Mouse (Mus musculus) heart, embryonic 14.5 days (tissue): ENCODE measurements around the gene Col4a2. TPM values are rescaled to one million over a fixed set of nuclear protein-coding genes. Genes with fewer than 3 reads are reported as not detected.
A peak's percentile ranks its signal among the peaks of the same experiment; 100 is the strongest.
"Not testable (repeated sequence)": the region's sequence is repeated elsewhere in the genome, so short reads cannot be mapped to it uniquely, and the experiment has no call there.

Experiments
- ATAC-seq: fragments of 200-750 bp; cut with Nextera tagmentation; 2 replicates; pipeline ENCODE4 v1.8.0; 2017; ENCODE audit warnings: low read depth, moderate TSS enrichment; ENCODE audit not compliant: insufficient number of reproducible peaks, insufficient read depth, low FRiP score
- H3K27ac ChIP-seq, 2 experiments: fragments of 200-500 bp in 1 of 2; fragments of 300-500 bp in 1 of 2; sonication (generic) in 1 of 2; replicated peaks in 1 of 2; 2 replicates each; pipeline ENCODE4 v1.5.1; 2012 to 2014; ENCODE audit warnings: low read depth in 2 of 2, low read length in 2 of 2, control low read depth in 1 of 2, mild to moderate bottlenecking in 1 of 2, mixed read lengths in 1 of 2; ENCODE audit not compliant: control insufficient read depth in 1 of 2, insufficient read depth in 1 of 2
- H3K27me3 ChIP-seq: fragments of 300-500 bp; sonication (generic); 2 replicates; pipeline ENCODE4 v1.6.1; 2014; ENCODE audit warnings: mild to moderate bottlenecking, low read length, control low read depth; ENCODE audit not compliant: control insufficient read depth, insufficient read depth
- H3K36me3 ChIP-seq: fragments of 300-500 bp; sonication (generic); 2 replicates; pipeline ENCODE4 v1.6.1; 2014; ENCODE audit warnings: mild to moderate bottlenecking, control low read depth, low read length, mixed read lengths; ENCODE audit not compliant: control insufficient read depth, insufficient read depth
- H3K4me1 ChIP-seq, 2 experiments: fragments of 200-500 bp in 1 of 2; fragments of 300-500 bp in 1 of 2; sonication (generic) in 1 of 2; 2 replicates each; pipeline ENCODE4 v1.6.1; 2012 to 2014; ENCODE audit warnings: low read length in 2 of 2, control low read depth in 1 of 2, mixed read lengths in 1 of 2; ENCODE audit not compliant: control insufficient read depth in 2 of 2, insufficient read depth in 2 of 2
- H3K4me2 ChIP-seq: fragments of 300-500 bp; sonication (generic); 2 replicates; pipeline ENCODE4 v1.6.1; 2014; ENCODE audit warnings: mild to moderate bottlenecking, low read length
- H3K4me3 ChIP-seq, 2 experiments: fragments of 200-500 bp in 1 of 2; fragments of 300-500 bp in 1 of 2; sonication (generic) in 1 of 2; 2 replicates each; pipeline ENCODE4 v1.5.1; 2012 to 2014; ENCODE audit warnings: low read length in 2 of 2, mild to moderate bottlenecking in 2 of 2, control low read depth in 1 of 2, low read depth in 1 of 2, moderate library complexity in 1 of 2; ENCODE audit not compliant: control insufficient read depth in 1 of 2, insufficient read depth in 1 of 2
- H3K9ac ChIP-seq: fragments of 300-500 bp; sonication (generic); 2 replicates; pipeline ENCODE4 v1.6.1; 2014; ENCODE audit warnings: mild to moderate bottlenecking, low read length
- H3K9me3 ChIP-seq: fragments of 300-500 bp; sonication (generic); 2 replicates; pipeline ENCODE4 v1.6.1; 2016; ENCODE audit warnings: low read length, control low read depth; ENCODE audit not compliant: control insufficient read depth
- WGBS: fragments of 180-500 bp; shearing (Covaris S2); extraction: QIAGEN DNeasy Blood & Tissue Kit; methylation state at CpG from one replicate; pipeline ENCODE4 v1.1.7; 2014; 5-methylcytosine and 5-hydroxymethylcytosine counted together
- polyA plus RNA-seq: library from polyadenylated mRNA; unstranded; fragments of >200 nt; fragmentation: Nextera tagmentation; extraction: Ambion mirVana; gene quantifications from 2 replicates; pipeline ENCODE4 v1.2.1, GENCODE M21; 2014

Gene Col4a2
- polyA plus RNA-seq, 1 experiment from 2014 or later = 77.7 TPM

DNA sequence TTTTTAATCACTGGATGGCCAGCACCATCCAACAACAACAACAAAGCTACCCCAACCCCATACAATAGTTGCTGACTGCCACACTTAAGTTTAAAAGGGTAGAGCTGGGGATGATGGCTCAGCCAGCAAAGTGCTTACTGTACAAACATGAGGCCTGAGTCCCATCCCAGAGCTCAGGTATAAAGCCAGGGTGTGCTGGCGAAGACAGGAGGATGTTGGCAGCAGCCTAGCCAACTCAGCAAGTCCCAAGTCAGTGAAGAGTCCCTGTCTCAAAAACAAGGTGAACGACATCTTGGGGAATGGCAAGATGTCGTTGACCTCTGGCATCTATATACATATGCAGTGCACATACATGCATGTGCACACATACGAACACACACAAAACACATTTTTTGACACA lies 150.0 kb downstream of the Col4a2 start:
- H3K4me1 ChIP-seq = peaks cover 31 to 53% of the 10 kb centered on the region in 2 experiments

DNA sequence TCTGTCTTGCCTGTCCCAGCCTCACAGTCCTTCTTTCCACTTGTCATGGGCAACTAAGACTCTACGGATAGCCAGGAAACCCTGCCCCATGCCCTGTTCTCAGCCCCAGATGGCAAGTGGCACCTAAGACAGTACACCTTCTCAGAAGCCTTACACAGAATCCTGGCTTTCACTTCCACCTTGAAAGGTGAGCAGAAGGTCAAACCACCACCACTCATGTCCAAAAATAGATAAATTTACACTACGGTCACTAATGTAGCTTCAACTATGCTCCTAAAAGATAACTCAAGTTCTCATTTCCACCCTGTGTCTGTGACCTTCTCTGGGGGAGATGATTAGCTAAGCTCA lies 150.9 kb downstream of the Col4a2 start:
- Histone ChIP-seq H3K27me3 (no peaks in the 10 kb centered on the region), H3K9me3 (no peaks in the 10 kb centered on the region), H3K27ac (peak overlapping the region; percentile 3 to 33; a peak in 3 of 4 replicates), H3K4me1 (peaks cover 26 to 45% of the 10 kb centered on the region in 2 experiments), H3K4me2 (no peak overlapping the region), H3K36me3 (peaks cover 4% of the 10 kb centered on the region; the same call in 1 of the 2 replicates), H3K9ac (no peak overlapping the region), H3K4me3 (no peak overlapping the region)
- 49% methylated on average over 2 of the region's 2 CpGs for WGBS
- no peak for ATAC-seq

More for the DNA sequence above, 150.0 kb downstream of the Col4a2 start:
- H3K9me3 ChIP-seq = no peaks in the 10 kb centered on the region
- H3K4me2 ChIP-seq = no peak overlapping the region
- WGBS = 89% methylated on average over 4 of the region's 4 CpGs
- no peak overlapping the region for H3K9ac ChIP-seq
- H3K36me3 ChIP-seq = 0 out of 2 replicates have a peak, but pooled peaks cover under 1% of the 10 kb centered on the region
- no peak overlapping the region for H3K4me3 ChIP-seq
- no peak for ATAC-seq
- H3K27me3 ChIP-seq = no peaks in the 10 kb centered on the region
- 0 out of 4 replicates have a peak overlapping the region, but pooled peaks of 1 of the 2 experiments have one; percentile 52 for H3K27ac ChIP-seq

DNA sequence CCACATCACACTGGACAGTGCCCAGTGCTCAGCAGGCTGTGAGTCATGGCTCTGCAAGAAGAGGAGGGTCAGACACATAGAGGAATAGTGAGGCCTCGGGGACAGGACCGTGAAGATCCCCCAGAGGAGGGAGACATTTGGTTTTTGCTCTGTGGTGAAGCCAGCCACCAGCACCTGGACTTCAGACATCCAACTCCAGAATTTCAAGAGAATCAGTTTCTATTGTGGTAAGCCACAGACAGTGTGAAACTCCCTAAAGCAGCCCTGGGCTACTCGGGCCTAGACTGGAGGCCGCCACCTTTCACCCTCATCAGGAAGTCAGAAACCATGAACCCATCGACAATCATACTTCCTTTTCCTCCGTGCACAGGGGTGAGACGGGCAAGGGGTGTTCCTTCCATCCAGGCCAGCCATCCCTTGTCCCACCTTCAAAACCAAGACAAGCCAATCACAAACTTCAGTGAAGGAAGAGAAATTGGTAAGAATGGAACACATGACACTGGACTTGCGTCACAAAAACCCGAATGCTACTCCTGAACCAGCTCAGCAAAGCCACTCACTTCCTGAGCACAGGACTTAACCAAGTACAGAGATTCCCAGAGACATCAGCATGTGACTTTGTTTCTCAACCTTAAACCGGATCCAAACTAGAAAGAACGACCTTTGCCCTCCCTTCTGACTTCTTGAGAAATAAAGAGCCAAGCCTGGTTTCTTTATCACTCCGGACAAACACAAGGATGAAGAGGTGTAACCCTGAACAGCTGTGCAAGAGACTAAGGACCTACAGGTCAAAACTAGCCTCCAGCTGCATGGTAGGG lies 151.5 kb downstream of the Col4a2 start:
- Histone ChIP-seq H3K27ac (peak overlapping the region; percentile 3 to 22; a peak in 3 of 4 replicates), H3K4me2 (no peak overlapping the region), H3K36me3 (peaks cover 4% of the 10 kb centered on the region; the same call in 1 of the 2 replicates), H3K4me1 (peaks cover 21 to 39% of the 10 kb centered on the region in 2 experiments), H3K9me3 (no peaks in the 10 kb centered on the region), H3K27me3 (no peaks in the 10 kb centered on the region), H3K4me3 (no peak overlapping the region), H3K9ac (no peak overlapping the region)
- no peak for ATAC-seq
- 70% methylated on average over 12 of the region's 12 CpGs for WGBS

DNA sequence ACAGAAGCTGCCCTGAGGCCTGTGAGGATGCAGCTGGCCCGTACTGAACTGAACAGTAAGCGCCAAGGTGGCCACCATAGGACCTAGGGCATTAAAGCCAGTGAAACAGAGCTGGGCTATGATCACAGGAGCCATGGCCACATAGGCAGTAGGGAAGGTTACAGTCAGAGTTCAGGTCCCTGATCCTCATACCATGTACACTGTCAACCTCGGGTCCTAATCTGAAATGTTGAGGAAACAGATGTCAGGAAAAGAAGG lies 152.0 kb downstream of the Col4a2 start:
- Histone ChIP-seq H3K27me3 (no peaks in the 10 kb centered on the region), H3K27ac (no peak overlapping the region), H3K9me3 (no peaks in the 10 kb centered on the region), H3K4me1 (peaks cover 19 to 40% of the 10 kb centered on the region in 2 experiments), H3K9ac (no peak overlapping the region), H3K4me3 (no peak overlapping the region), H3K4me2 (no peak overlapping the region), H3K36me3 (peaks cover 4% of the 10 kb centered on the region; the same call in 1 of the 2 replicates)
- WGBS = 61% methylated on average over 3 of the region's 3 CpGs
- ATAC-seq = no peak

DNA sequence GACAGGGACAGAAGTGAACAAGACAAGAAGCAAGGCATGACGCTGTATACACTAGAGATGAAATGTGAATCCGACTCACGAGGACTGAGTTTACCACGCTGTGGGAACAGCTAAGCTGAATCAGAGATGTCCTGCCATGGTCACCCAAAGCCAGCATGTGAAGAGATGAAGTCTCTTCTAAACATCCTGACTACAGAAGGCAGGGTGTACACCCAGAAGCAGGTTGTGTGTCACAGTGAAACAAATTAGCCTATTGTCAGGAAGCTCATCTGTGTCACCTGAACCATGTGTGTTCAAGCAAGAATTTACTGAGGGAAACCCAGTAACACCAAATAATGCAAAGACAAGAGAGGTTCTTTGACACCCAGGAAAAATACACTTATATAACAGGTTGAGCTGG lies 153.0 kb downstream of the Col4a2 start:
- 90% methylated on average over 4 of the region's 4 CpGs for WGBS

DNA sequence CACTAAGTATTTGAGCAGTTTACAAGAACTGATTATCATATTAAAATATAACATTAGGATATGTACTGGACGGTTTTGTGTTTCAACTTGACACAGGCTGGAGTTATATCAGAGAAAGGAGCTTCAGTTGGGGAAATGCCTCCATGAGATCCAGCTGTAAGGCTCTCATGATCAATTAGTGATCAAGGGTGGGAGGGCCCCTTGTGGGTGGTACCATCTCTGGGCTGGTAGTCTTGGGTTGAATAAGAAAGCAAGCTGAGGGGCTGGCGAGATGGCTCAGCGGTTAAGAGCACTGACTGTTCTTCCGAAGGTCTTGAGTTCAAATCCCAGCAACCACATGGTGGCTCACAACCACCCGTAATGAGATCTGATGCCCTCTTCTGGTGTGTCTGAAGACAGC lies 153.9 kb downstream of the Col4a2 start:
- not testable (repeated sequence) for ATAC-seq, H3K4me3 ChIP-seq, H3K9ac ChIP-seq, H3K27ac ChIP-seq, H3K27me3 ChIP-seq, H3K36me3 ChIP-seq, H3K9me3 ChIP-seq, H3K4me2 ChIP-seq
- peaks cover 17 to 37% of the 10 kb centered on the region in 2 experiments for H3K4me1 ChIP-seq
- WGBS = 90% methylated on average over 4 of the region's 5 CpGs

More for the DNA sequence above, 153.0 kb downstream of the Col4a2 start:
- H3K4me3 ChIP-seq = no peak overlapping the region
- no peak for ATAC-seq
- no peak overlapping the region for H3K4me2 ChIP-seq
- no peaks in the 10 kb centered on the region for H3K9me3 ChIP-seq
- no peak overlapping the region for H3K9ac ChIP-seq
- peaks cover 4% of the 10 kb centered on the region; the same call in 1 of the 2 replicates for H3K36me3 ChIP-seq
- H3K4me1 ChIP-seq = peaks cover 19 to 40% of the 10 kb centered on the region in 2 experiments
- no peaks in the 10 kb centered on the region for H3K27me3 ChIP-seq
- no peak overlapping the region for H3K27ac ChIP-seq

DNA sequence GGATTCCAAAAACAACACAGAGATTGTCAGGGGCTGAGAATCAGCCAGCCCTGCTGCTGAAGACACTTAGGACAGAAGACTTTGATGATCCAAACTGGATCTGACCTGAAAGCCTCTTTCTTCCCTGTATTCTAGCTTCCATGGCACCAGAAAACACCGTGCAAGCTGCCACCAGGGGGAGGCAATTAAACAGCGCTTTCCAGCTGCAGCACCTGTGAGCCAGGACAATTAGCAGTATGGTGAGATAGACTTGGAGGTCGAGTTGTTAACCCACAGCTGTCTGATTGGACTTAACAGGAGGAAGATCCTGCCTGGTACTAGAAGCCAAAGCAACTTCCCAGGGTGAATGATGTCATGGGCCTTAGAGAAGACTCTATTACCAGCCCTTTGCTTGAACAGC lies 156.5 kb downstream of the Col4a2 start:
- WGBS = 7% methylated on average over 3 of the region's 3 CpGs
- Histone ChIP-seq H3K4me1 (peaks cover 11 to 43% of the 10 kb centered on the region in 2 experiments), H3K27me3 (no peaks in the 10 kb centered on the region), H3K9ac (no peak overlapping the region), H3K9me3 (no peaks in the 10 kb centered on the region), H3K36me3 (peaks cover 4% of the 10 kb centered on the region; the same call in 1 of the 2 replicates), H3K27ac (0 out of 4 replicates have a peak overlapping the region, but pooled peaks of 1 of the 2 experiments have one; percentile 15), H3K4me3 (no peak overlapping the region), H3K4me2 (no peak overlapping the region)
- ATAC-seq = no peak
